Mouse (Mus musculus): ENCODE data around the gene 4930544D05Rik.
A peak's percentile ranks its signal among the peaks of the same experiment; 100 is the strongest.

GRCm38 (mm10) chr11:70652029-70652883 is 36.6 kb downstream of the 4930544D05Rik start:
- TF ChIP-seq POLR2A (IDR thresholded peaks at IDR 0.05; ENCODE audit: insufficient read length, low read depth) (peak; percentile 14), CEBPB (IDR thresholded peaks at IDR 0.05; ENCODE audit: insufficient read depth, poor library complexity, severe bottlenecking) (no peak), REST (IDR thresholded peaks at IDR 0.05; ENCODE audit: insufficient read depth, insufficient read length) (no peak), MYOD1 (IDR thresholded peaks at IDR 0.05; ENCODE audit: control insufficient read depth in 1 of 3, insufficient read length in 2 of 3, low read depth in 2 of 3) (peak; percentile 85 to 95 (median 93)), E2F4 (IDR thresholded peaks at IDR 0.05; ENCODE audit: insufficient read depth) (no peak), POLR2AphosphoS2 (IDR thresholded peaks at IDR 0.05; ENCODE audit: insufficient read length, low read depth) (peak; percentile 81), MAX (IDR thresholded peaks at IDR 0.05; ENCODE audit: low read depth) (no peak), TCF12 (IDR thresholded peaks at IDR 0.05; ENCODE audit: insufficient read depth, poor library complexity, severe bottlenecking) (peak; percentile 88)

Measured in myocyte (in vitro differentiated cells).